Mouse (Mus musculus) erythroblast, adult 5-6 weeks (primary cell): ENCODE results near the gene Rpia. TPM values are rescaled to one million over a fixed set of nuclear protein-coding genes. Genes with fewer than 3 reads are reported as not detected.

Experiments
- total RNA-seq, 2 experiments: library from RNA; stranded (forward) in 1 of 2; stranded (reverse) in 1 of 2; fragments of 150-400 nt in 1 of 2; fragments of 200-764, 138-1000 nt in 1 of 2; gene quantifications; 2 replicates each; pipeline versions ENCODE4 v1.2.3 to v1.2.4; 2015 to 2017; ENCODE audit warnings: low replicate concordance in 2 of 2

Rpia gene
- total RNA-seq, 2 experiments from 2014 or later = 33.4 to 55.0 TPM

Other genes with a start within 250 kb of the Rpia start
- gene Eif2ak3, start 52.3 kb upstream of the Rpia start, total RNA-seq (2015; ENCODE audit: low replicate concordance) = 2.7 and 7.1 TPM in 2 replicates
- 7.2 and 7.8 TPM in 2 replicates for gene Eif2ak3, start 52.3 kb upstream of the Rpia start, total RNA-seq (2017; ENCODE audit: low replicate concordance)
- gene Tex37, start 126.7 kb upstream of the Rpia start, total RNA-seq (2015; ENCODE audit: low replicate concordance) = not detected in 2 replicates
- gene Tex37, start 126.7 kb upstream of the Rpia start, total RNA-seq (2017; ENCODE audit: low replicate concordance) = not detected in 2 replicates
- gene Foxi3, start 164.3 kb upstream of the Rpia start, total RNA-seq (2015; ENCODE audit: low replicate concordance) = not detected in 2 replicates
- not detected in 2 replicates for gene Foxi3, start 164.3 kb upstream of the Rpia start, total RNA-seq (2017; ENCODE audit: low replicate concordance)